Mouse (Mus musculus) erythroblast, embryonic 14.5 days (primary cell): ENCODE data around the gene Col1a2.

Source experiments
- GATA1 ChIP-seq: IDR thresholded peaks from 2 replicates; pipeline ENCODE4 v1.6.1; 2012; ENCODE audit warnings: low read length, inconsistent platforms, mixed read lengths
- TAL1 ChIP-seq: IDR thresholded peaks from 3 replicates; pipeline ENCODE4 v1.6.1; 2012; ENCODE audit warnings: low read length, inconsistent platforms, mixed read lengths

DNA sequence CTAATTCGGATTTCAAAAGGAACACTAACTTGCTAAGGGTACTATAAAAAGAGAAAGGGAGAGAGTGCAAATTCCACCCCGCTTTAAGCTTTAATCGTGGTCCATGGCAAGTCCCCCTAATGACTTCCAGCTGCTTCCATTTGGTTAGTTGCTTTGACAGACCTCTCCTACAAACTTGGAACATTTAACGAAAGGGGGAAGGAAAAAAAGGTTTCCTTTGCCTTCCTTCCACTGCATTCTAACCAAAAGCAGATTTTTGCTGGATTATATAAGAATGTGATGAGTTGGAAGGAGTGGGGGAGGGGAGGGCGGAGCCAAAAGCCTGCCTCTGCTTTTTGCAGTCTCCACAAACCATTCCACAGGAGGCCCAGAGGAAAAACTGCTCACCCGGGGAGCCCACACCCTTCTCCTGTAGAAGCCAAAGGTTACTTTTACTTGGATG is 47.0 kb upstream of the Col1a2 start:
- TF ChIP-seq GATA1 (no peak), TAL1 (no peak)
